Mouse (Mus musculus) central nervous system, embryonic 11.5 days (tissue): Measurements from ENCODE around the gene Crot. TPM values are rescaled to one million over a fixed set of nuclear protein-coding genes. Genes with fewer than 3 reads are reported as not detected.

ENCODE experiments used
- polyA plus RNA-seq: library from polyadenylated mRNA; depleted of rRNA; stranded (reverse); fragments of >200 nt; gene quantifications from 2 replicates; pipeline ENCODE4 v1.2.3, GENCODE M21; 2012; rRNA removed

Gene Crot
- polyA plus RNA-seq = 16.5 and 26.7 TPM in 2 replicates

DNA sequence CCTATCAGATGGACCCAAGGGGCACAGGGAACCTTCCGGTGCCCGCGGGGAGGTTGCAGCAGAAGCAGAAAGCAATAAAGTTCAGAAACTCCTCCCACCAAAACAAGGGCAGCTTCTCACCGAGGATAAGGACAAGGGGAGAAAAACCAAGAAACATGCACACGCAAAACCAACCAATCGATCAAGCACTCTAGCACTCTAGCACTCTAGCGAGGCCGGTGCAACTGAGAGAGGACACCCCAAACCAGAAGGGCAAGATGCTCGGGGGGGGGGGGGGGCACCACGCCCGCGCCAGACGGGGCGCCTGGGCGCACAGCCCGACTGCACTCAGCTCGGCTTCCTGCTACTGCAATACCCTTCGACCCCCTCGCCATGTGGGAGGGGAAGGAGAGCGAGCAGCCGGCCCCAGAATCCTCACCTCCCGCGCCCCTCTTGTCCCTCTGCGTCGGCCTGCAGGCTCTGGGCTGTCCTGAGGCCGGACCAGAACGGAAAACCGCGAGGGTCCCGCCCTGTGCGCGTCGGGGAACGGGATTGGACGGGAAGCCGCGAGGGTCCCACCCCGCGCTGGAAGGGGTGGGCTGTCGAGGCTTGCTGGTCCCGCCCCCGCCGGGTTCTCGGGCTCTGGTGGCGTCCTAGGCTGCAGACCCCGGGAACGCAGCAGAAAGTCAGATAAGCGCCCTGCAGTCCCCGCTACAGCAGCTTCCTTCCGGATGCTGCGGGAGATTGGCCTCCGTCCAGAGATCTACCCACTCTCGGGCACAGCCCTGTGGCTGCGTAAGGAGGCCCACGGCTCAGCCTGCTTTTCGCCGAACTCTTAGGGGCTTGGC, at the start of gene Crot:
Gene Crot, minus strand, starts transcription at position 639 of the 827 bp plus-strand sequence.

Other genes with a start within 250 kb of the Crot start
- 0.66 and 0.74 TPM in 2 replicates for gene Abcb1b, start 199.2 kb downstream of the Crot start, polyA plus RNA-seq
- 1.2 and 3.2 TPM in 2 replicates for gene Abcb4, start 103.6 kb downstream of the Crot start, polyA plus RNA-seq
- 7.3 and 9.2 TPM in 2 replicates for gene Tmem243, start 103.3 kb upstream of the Crot start, polyA plus RNA-seq
- gene Dmtf1, start 164.5 kb upstream of the Crot start, polyA plus RNA-seq = 53.5 and 84.9 TPM in 2 replicates